Mouse (Mus musculus) G1E (cell line): Measurements from ENCODE around the gene Nosip.

Experiments
- CTCF ChIP-seq: IDR thresholded peaks from 2 replicates; pipeline ENCODE4 v1.5.1; 2012; ENCODE audit warnings: low read depth, low read length, inconsistent platforms, mixed read lengths
- GATA1 ChIP-seq: IDR thresholded peaks from 2 replicates; pipeline ENCODE4 v1.6.1; 2012; ENCODE audit warnings: borderline replicate concordance, low read length, inconsistent platforms, mixed read lengths
- GATA2 ChIP-seq: IDR thresholded peaks from 2 replicates; pipeline ENCODE4 v1.6.1; 2012; ENCODE audit warnings: low read depth, low read length, inconsistent platforms, borderline replicate concordance
- TAL1 ChIP-seq: conservative IDR thresholded peaks from 2 replicates; pipeline ENCODE4 v1.6.1; 2012; ENCODE audit warnings: low read depth, low read length, inconsistent platforms, mixed read lengths

GRCm38 (mm10) chr7:45083300-45083890 lies 21.2 kb downstream of the Nosip start:
- TF ChIP-seq TAL1 (no peak), CTCF (no peak), GATA1 (no peak), GATA2 (no peak)
